In genomic region chr1:185268675-185269074, GRCm38 (mm10) we compare ENCODE assay signal across 13 mouse cellular contexts.
"Had no signal": no experiment of that assay in that cellular context is flagged by ENCODE, and none has a peak within 500 bp of the region (broad histone marks: within the 10 kb centered on the region; RNA-seq: fewer than 3 reads in every experiment).

No protein-coding gene starts in this region.

- DNase-seq: kidney, adult 2 months; kidney, postnatal 14 days; lung, adult 2 months; lung, postnatal 14 days; right cerebral cortex, postnatal 14 days; thymus, adult 2 months; thymus, postnatal 25 days had no signal

- H3K9ac ChIP-seq: kidney, embryonic 15.5 days; midbrain, embryonic 12.5 days; stomach, embryonic 15.5 days had no signal

- H3K4me1 ChIP-seq: kidney, embryonic 15.5 days; limb, embryonic 10.5 days; midbrain, embryonic 12.5 days; stomach, embryonic 15.5 days had no signal

- H3K4me2 ChIP-seq: kidney, embryonic 15.5 days; midbrain, embryonic 12.5 days; stomach, embryonic 15.5 days had no signal

- H3K27ac ChIP-seq: kidney, embryonic 15.5 days; left cerebral cortex, adult 2 months; limb, embryonic 10.5 days; macrophage; midbrain, embryonic 12.5 days; stomach, embryonic 15.5 days had no signal

- H3K9me3 ChIP-seq: limb, embryonic 10.5 days; midbrain, embryonic 12.5 days; stomach, embryonic 15.5 days had no signal

- H3K27me3 ChIP-seq: kidney, embryonic 15.5 days; midbrain, embryonic 12.5 days; stomach, embryonic 15.5 days had no signal

- H3K4me3 ChIP-seq: kidney, embryonic 15.5 days; left cerebral cortex, adult 2 months; limb, embryonic 10.5 days; midbrain, embryonic 12.5 days; stomach, embryonic 15.5 days had no signal
